Mouse (Mus musculus): ENCODE data around the gene Dnaaf1. TPM values are rescaled to one million over a fixed set of nuclear protein-coding genes. Genes with fewer than 3 reads are reported as not detected.

Gene Dnaaf1
- polyA plus RNA-seq (2016; fragmentation: Nextera tagmentation; extraction: Ambion mirVana): 0.11 TPM in 1 of 2 replicates, not detected in the other

- Histone ChIP-seq H3K4me3 (peak within 1 kb of the TSS; percentile 94), H3K9me3 (no peaks in the 10 kb centered on the region), H3K36me3 (replicated peaks) (peaks cover 6% of the 10 kb centered on the region; the same call in 1 of the 2 replicates), H3K27me3 (ENCODE audit: poor library complexity, severe bottlenecking) (peaks cover 54% of the 10 kb centered on the region), H3K27ac (peak within 1 kb of the TSS; percentile 93), H3K4me1 (peaks cover 37% of the 10 kb centered on the region)
- peak; percentile 94 for DNase-seq (ENCODE audit: extremely low spot score, low spot score)
- under 1% methylated on average over 89 of the region's 97 CpGs for WGBS
Measured at GRCm38 (mm10) chr8:119574437-119575365, at the start of gene Dnaaf1, which contains the start of gene Hsdl1. Gene Dnaaf1, plus strand, starts transcription at chr8:119575235. Gene Hsdl1, minus strand, starts transcription at chr8:119575183.

- WGBS: 94% methylated on average over 7 of the region's 7 CpGs
- Histone ChIP-seq H3K27me3 (ENCODE audit: poor library complexity, severe bottlenecking) (no peaks in the 10 kb centered on the region), H3K4me3 (no peak overlapping the region), H3K4me1 (0 out of 2 replicates have a peak, but pooled peaks cover 3% of the 10 kb centered on the region), H3K27ac (no peak overlapping the region), H3K36me3 (replicated peaks) (peaks cover 99% of the 10 kb centered on the region), H3K9me3 (no peaks in the 10 kb centered on the region)
- DNase-seq (ENCODE audit: extremely low spot score, low spot score): no peak
Measured at GRCm38 (mm10) chr8:119528762-119529161, 46.3 kb upstream of the Dnaaf1 start.

GRCm38 (mm10) chr8:119530937-119531336 is 44.1 kb upstream of the Dnaaf1 start:
- Histone ChIP-seq H3K27ac (no peak overlapping the region), H3K4me3 (no peak overlapping the region), H3K4me1 (0 out of 2 replicates have a peak, but pooled peaks cover 3% of the 10 kb centered on the region), H3K36me3 (replicated peaks) (peaks cover 99% of the 10 kb centered on the region), H3K27me3 (ENCODE audit: poor library complexity, severe bottlenecking) (no peaks in the 10 kb centered on the region), H3K9me3 (no peaks in the 10 kb centered on the region)
- 93% methylated on average over 6 of the region's 6 CpGs for WGBS
- no peak for DNase-seq (ENCODE audit: extremely low spot score, low spot score)

GRCm38 (mm10) chr8:119531397-119531796 is 43.6 kb upstream of the Dnaaf1 start:
- Histone ChIP-seq H3K4me3 (no peak overlapping the region), H3K27me3 (ENCODE audit: poor library complexity, severe bottlenecking) (no peaks in the 10 kb centered on the region), H3K36me3 (replicated peaks) (peaks cover 100% of the 10 kb centered on the region), H3K9me3 (no peaks in the 10 kb centered on the region), H3K27ac (no peak overlapping the region), H3K4me1 (0 out of 2 replicates have a peak, but pooled peaks cover 3% of the 10 kb centered on the region)
- DNase-seq (ENCODE audit: extremely low spot score, low spot score): no peak
- 92% methylated on average over 3 of the region's 3 CpGs for WGBS

GRCm38 (mm10) chr8:119531973-119532372 is 43.1 kb upstream of the Dnaaf1 start:
- H3K36me3 ChIP-seq (replicated peaks): peaks cover 100% of the 10 kb centered on the region
- DNase-seq (ENCODE audit: extremely low spot score, low spot score): no peak
- 0 out of 2 replicates have a peak, but pooled peaks cover 3% of the 10 kb centered on the region for H3K4me1 ChIP-seq
- H3K9me3 ChIP-seq: no peaks in the 10 kb centered on the region
- H3K4me3 ChIP-seq: no peak overlapping the region
- H3K27me3 ChIP-seq (ENCODE audit: poor library complexity, severe bottlenecking): no peaks in the 10 kb centered on the region
- WGBS: 92% methylated on average over 9 of the region's 9 CpGs
- no peak overlapping the region for H3K27ac ChIP-seq

GRCm38 (mm10) chr8:119544606-119545005 is 30.4 kb upstream of the Dnaaf1 start:
- Histone ChIP-seq H3K36me3 (replicated peaks) (peaks cover 87% of the 10 kb centered on the region), H3K9me3 (no peaks in the 10 kb centered on the region), H3K27ac (no peak overlapping the region), H3K27me3 (ENCODE audit: poor library complexity, severe bottlenecking) (no peaks in the 10 kb centered on the region), H3K4me3 (no peak overlapping the region), H3K4me1 (no peaks in the 10 kb centered on the region)
- DNase-seq (ENCODE audit: extremely low spot score, low spot score): no peak
- 92% methylated on average over 3 of the region's 3 CpGs for WGBS

GRCm38 (mm10) chr8:119545180-119545579 is 29.9 kb upstream of the Dnaaf1 start:
- H3K27ac ChIP-seq: no peak overlapping the region
- H3K27me3 ChIP-seq (ENCODE audit: poor library complexity, severe bottlenecking): no peaks in the 10 kb centered on the region
- H3K4me3 ChIP-seq: no peak overlapping the region
- no peaks in the 10 kb centered on the region for H3K4me1 ChIP-seq
- 89% methylated on average over 6 of the region's 6 CpGs for WGBS
- peaks cover 86% of the 10 kb centered on the region for H3K36me3 ChIP-seq (replicated peaks)
- no peaks in the 10 kb centered on the region for H3K9me3 ChIP-seq
- no peak for DNase-seq (ENCODE audit: extremely low spot score, low spot score)

- peaks cover 80% of the 10 kb centered on the region for H3K36me3 ChIP-seq (replicated peaks)
- H3K9me3 ChIP-seq: no peaks in the 10 kb centered on the region
- no peak overlapping the region for H3K4me3 ChIP-seq
- no peak overlapping the region for H3K27ac ChIP-seq
- no peak for DNase-seq (ENCODE audit: extremely low spot score, low spot score)
- H3K4me1 ChIP-seq: no peaks in the 10 kb centered on the region
- H3K27me3 ChIP-seq (ENCODE audit: poor library complexity, severe bottlenecking): no peaks in the 10 kb centered on the region
- WGBS: 92% methylated on average over 6 of the region's 6 CpGs
Measured at GRCm38 (mm10) chr8:119545791-119546190, 29.2 kb upstream of the Dnaaf1 start.

GRCm38 (mm10) chr8:119547019-119547691 is 27.9 kb upstream of the Dnaaf1 start:
- no peaks in the 10 kb centered on the region for H3K9me3 ChIP-seq
- H3K4me1 ChIP-seq: no peaks in the 10 kb centered on the region
- 87% methylated on average over 18 of the region's 18 CpGs for WGBS
- H3K4me3 ChIP-seq: no peak overlapping the region
- DNase-seq (ENCODE audit: extremely low spot score, low spot score): no peak
- H3K27ac ChIP-seq: no peak overlapping the region
- H3K27me3 ChIP-seq (ENCODE audit: poor library complexity, severe bottlenecking): no peaks in the 10 kb centered on the region
- peaks cover 72% of the 10 kb centered on the region for H3K36me3 ChIP-seq (replicated peaks)

GRCm38 (mm10) chr8:119548560-119549113 is 26.4 kb upstream of the Dnaaf1 start:
- H3K36me3 ChIP-seq (replicated peaks): peaks cover 58% of the 10 kb centered on the region
- peaks cover 3% of the 10 kb centered on the region; the same call in 1 of the 2 replicates for H3K4me1 ChIP-seq
- H3K27ac ChIP-seq: no peak overlapping the region
- H3K27me3 ChIP-seq (ENCODE audit: poor library complexity, severe bottlenecking): no peaks in the 10 kb centered on the region
- no peak overlapping the region for H3K4me3 ChIP-seq
- no peaks in the 10 kb centered on the region for H3K9me3 ChIP-seq
- WGBS: 85% methylated on average over 7 of the region's 7 CpGs
- DNase-seq (ENCODE audit: extremely low spot score, low spot score): no peak

GRCm38 (mm10) chr8:119552967-119553366 is 22.1 kb upstream of the Dnaaf1 start:
- Histone ChIP-seq H3K27ac (no peak overlapping the region), H3K4me3 (no peak overlapping the region), H3K9me3 (no peaks in the 10 kb centered on the region), H3K36me3 (replicated peaks) (peaks cover 31% of the 10 kb centered on the region), H3K27me3 (ENCODE audit: poor library complexity, severe bottlenecking) (no peaks in the 10 kb centered on the region), H3K4me1 (peaks cover 17% of the 10 kb centered on the region)
- 82% methylated on average over 2 of the region's 2 CpGs for WGBS
- DNase-seq (ENCODE audit: extremely low spot score, low spot score): no peak

GRCm38 (mm10) chr8:119555861-119556260 is 19.2 kb upstream of the Dnaaf1 start:
- Histone ChIP-seq H3K27ac (no peak overlapping the region), H3K36me3 (replicated peaks) (peaks cover 23% of the 10 kb centered on the region), H3K4me1 (peaks cover 22% of the 10 kb centered on the region), H3K9me3 (no peaks in the 10 kb centered on the region), H3K4me3 (no peak overlapping the region), H3K27me3 (ENCODE audit: poor library complexity, severe bottlenecking) (no peaks in the 10 kb centered on the region)
- WGBS: 94% methylated on average over 6 of the region's 6 CpGs
- DNase-seq (ENCODE audit: extremely low spot score, low spot score): no peak
